Mouse (Mus musculus): Measurements from ENCODE around the gene Cep170b. TPM values are rescaled to one million over a fixed set of nuclear protein-coding genes. Genes with fewer than 3 reads are reported as not detected.

Cep170b gene
- polyA plus RNA-seq (2016; fragmentation: Nextera tagmentation; extraction: Ambion mirVana): 15.0 and 16.8 TPM in 2 replicates

DNA sequence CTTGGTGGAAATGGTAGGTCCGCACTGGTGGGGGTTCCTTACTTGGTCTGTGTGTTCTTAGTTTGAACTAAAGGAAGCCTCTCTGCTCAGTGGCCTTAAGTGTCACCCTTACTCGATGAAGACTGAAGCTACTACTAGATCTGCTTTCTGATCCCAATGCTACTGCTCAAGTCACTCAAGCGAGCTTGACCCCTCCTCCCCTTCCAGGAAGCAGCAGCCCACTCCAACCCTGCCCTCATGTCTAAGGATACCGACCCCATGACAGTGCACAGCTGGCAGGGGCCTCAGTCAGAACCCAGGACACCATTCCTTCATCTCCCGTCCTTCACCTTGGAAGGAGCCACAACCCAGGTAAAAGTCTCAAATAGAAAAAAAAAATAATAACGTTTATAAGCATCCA is at the start of gene Cep170b:
Gene Cep170b, plus strand, starts transcription at position 240 of the 400 bp plus-strand sequence.
- Histone ChIP-seq H3K36me3 (no peaks in the 10 kb centered on the region), H3K27ac (replicated peaks) (no peak within 1 kb of the TSS), H3K4me2 (replicated peaks) (peak within 1 kb of the TSS; percentile 99; the same call in 1 of the 2 replicates), H3K9ac (replicated peaks) (no peak within 1 kb of the TSS), H3K4me3 (no peak within 1 kb of the TSS; the same call in 1 of the 2 replicates), H3K27me3 (peaks cover 62% of the 10 kb centered on the region), H3K4me1 (peaks cover 20% of the 10 kb centered on the region), H3K9me3 (no peaks in the 10 kb centered on the region)
- 69% methylated on average over 6 of the region's 6 CpGs for WGBS
- no peak for ATAC-seq (ENCODE audit: low FRiP score, low read depth)

DNA sequence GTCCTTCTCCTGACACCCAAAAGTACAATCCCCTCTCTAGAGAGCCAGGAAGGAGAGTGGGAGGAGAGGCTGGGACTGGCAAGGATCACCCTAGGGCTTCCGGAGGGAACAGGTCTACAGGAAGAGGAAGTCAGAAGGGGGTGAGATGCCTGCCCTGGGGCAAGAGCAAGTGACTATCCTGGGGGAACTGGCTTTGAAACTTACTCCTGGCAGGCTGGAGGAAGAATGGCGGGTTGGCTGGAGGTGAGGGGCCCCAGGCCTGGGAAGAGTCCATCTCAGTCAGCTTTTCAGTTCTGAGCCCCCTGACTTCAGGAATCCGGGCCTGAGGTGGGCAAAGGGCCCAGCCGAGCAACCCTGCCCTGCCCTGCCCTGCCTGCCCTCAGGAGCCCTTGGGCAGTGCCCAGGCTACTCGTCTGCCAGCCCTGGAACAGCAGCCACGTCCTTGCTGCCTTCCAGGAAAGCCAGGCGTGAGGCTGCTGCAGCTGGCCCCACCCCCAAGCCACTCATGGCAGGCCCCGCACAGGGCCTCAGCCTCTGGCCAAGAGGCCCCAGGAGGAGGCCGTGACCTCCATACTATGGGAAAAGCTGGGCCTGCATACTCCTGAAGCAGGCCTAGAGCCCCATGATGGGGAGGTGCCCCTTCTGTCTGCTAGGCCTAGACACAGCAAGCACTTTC is 49.4 kb upstream of the Cep170b start:
- Histone ChIP-seq H3K36me3 (peaks cover 56% of the 10 kb centered on the region), H3K4me1 (peaks cover 68% of the 10 kb centered on the region), H3K27me3 (no peaks in the 10 kb centered on the region), H3K4me2 (replicated peaks) (peak overlapping the region; percentile 88), H3K27ac (replicated peaks) (no peak overlapping the region), H3K4me3 (0 out of 2 replicates have a peak overlapping the region, but pooled peaks have one; percentile 9), H3K9ac (replicated peaks) (peak overlapping the region; percentile 53), H3K9me3 (no peaks in the 10 kb centered on the region)
- 53% methylated on average over 9 of the region's 9 CpGs for WGBS
- ATAC-seq (ENCODE audit: low FRiP score, low read depth): no peak

DNA sequence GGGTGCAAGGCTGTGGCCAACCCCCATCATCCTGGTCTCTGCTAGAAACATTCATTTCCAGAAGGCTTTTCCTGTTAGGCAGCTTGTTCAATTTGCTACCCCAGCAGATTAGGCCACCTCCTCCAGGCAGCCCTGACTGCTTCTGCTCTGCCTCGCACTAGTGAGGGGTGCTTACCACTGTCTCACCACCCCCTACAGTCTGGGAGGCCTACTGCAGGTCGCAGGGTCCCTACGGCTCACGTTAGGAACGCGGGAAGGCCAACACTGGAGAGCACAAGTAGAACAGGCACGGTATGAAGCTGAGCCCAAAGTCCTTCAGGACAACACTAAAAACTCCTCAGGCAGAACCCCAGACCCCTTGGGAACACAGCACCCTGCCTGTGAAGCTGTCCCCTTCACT is 48.4 kb upstream of the Cep170b start:
- WGBS: 76% methylated on average over 7 of the region's 7 CpGs
- ATAC-seq (ENCODE audit: low FRiP score, low read depth): no peak
- Histone ChIP-seq H3K36me3 (peaks cover 46% of the 10 kb centered on the region), H3K9ac (replicated peaks) (peak overlapping the region; percentile 100; the same call in 1 of the 2 replicates), H3K4me1 (peaks cover 58% of the 10 kb centered on the region), H3K4me3 (peak overlapping the region; percentile 98; the same call in 1 of the 2 replicates), H3K9me3 (no peaks in the 10 kb centered on the region), H3K27ac (replicated peaks) (peak overlapping the region; percentile 96; the same call in 1 of the 2 replicates), H3K27me3 (peaks cover 10% of the 10 kb centered on the region), H3K4me2 (replicated peaks) (peak overlapping the region; percentile 88)

DNA sequence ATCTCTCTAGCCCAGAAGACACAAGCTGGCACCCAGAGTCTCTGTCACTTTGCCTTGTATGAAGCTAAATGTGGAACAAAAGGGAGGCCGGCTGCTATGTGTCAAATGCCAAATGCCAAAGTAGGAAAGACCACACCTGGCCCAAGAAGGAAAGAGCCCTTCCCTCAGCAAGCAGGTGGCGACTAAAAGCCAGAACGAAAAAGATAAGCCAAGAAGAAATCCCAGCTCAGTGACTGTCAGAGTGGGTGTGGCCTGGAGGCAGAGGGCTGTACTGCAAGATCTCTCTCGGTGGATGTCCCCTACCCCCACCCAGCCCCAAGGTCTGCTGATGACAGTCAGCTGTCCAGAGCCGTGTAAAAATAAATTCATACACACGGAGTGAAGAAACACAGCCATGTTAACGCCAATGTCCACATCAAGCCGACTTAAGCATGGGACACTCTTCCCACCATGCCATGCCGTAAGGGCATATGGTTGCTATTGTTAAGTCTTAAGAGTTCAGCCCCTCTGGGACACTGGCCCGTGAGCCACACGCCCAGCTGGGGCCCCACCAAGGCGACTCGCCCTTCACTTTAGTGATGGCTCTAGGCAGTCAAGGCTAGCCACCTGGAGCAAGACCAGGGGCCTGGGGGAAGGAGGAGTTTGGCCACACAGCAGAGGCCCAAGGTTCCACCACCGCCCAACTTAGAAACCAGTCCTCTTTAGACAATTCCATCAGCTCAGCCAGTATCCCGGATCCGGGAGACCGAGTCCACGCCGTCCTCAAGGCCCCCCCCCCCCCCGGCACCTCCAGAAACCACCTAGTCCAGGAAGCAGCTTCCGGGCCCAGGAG is 47.3 kb upstream of the Cep170b start:
- peak; percentile 36 for ATAC-seq (ENCODE audit: low FRiP score, low read depth)

DNA sequence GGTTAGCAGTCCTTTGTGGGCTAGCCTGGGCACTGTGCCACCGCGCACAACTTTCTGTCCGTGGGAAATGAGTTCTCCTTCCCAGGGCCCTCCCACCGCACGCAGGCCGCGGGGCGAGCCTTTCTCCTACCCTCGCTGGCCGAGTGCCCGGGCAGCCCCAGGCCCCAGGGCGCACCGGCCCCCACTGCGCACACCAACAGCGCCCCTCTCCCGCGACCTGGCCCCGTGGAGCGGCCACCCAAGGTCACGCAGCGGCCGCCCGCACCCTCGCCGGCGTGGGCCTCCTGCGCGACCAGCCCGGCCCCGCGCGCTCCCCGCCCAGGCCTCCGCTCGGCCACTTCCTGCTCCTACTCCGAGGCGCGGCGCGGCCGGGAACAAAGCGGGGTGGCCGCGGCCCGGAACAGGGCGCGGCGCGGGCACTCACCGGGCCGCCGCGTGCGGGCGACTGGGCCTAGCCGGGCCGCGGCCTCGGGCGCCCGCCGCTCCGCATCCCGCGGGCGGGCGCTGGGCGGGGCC is 46.6 kb upstream of the Cep170b start:
- Histone ChIP-seq H3K9ac (replicated peaks) (peak overlapping the region; percentile 100), H3K4me1 (peaks cover 52% of the 10 kb centered on the region), H3K9me3 (no peaks in the 10 kb centered on the region), H3K36me3 (peaks cover 28% of the 10 kb centered on the region), H3K4me2 (replicated peaks) (peak overlapping the region; percentile 88), H3K27ac (replicated peaks) (peak overlapping the region; percentile 96), H3K4me3 (peak overlapping the region; percentile 98), H3K27me3 (peaks cover 27% of the 10 kb centered on the region)
- peak; percentile 20 for ATAC-seq (ENCODE audit: low FRiP score, low read depth)
- WGBS: under 1% methylated on average over 45 of the region's 68 CpGs

More for the DNA sequence above, 47.3 kb upstream of the Cep170b start:
- Histone ChIP-seq H3K9ac (replicated peaks) (peak overlapping the region; percentile 100), H3K9me3 (no peaks in the 10 kb centered on the region), H3K4me3 (peak overlapping the region; percentile 98), H3K4me1 (peaks cover 51% of the 10 kb centered on the region), H3K4me2 (replicated peaks) (peak overlapping the region; percentile 88), H3K27me3 (peaks cover 20% of the 10 kb centered on the region), H3K36me3 (peaks cover 35% of the 10 kb centered on the region), H3K27ac (replicated peaks) (peak overlapping the region; percentile 96)
- WGBS: 6% methylated on average over 21 of the region's 21 CpGs

DNA sequence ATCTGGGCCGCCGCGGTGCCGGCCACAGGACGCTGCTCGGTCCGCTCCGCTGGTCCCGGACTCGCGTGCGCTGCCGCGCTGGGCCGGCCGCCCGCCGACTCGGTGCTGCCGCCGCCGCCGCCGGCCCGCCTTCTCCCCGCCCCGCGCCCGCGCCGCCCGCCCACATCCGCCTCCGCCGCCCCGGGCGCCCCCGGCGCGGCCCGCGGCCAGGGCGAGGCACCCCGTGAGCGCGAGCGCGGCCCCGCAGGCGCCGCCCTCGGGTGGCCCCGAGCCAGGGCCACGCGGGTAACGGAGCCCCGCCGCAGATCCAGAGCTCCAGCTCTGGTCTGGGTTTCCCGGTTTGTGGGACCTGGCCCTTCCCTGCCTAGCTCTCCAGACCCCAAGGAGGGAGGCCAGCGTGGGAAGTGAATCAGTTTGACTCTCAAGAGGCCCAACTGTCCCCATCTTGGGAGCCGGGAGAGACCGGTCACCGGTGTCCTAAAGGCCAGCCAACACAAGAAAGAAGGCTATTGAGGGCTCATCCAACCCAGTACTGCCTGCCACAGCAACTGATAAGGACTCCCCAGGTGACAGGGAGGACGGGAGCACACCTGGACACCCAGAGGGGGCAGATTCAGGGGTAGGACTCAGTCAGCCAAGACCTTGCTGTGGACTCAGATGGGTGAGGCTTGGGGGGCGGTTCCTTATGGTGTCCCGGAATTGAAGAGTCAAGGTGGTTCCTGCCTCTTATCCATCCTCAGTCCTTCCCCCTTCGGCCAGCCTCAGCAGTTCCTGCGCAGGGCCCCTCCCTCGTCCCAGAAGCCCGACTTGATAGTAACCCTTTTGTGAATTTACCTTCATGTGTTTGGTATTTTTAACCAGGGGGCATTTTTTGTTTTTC is 45.9 kb upstream of the Cep170b start, which contains the start of gene Akt1:
Gene Akt1, minus strand, starts transcription at position 753 of the 880 bp plus-strand sequence.
- Histone ChIP-seq H3K27me3 (peaks cover 35% of the 10 kb centered on the region), H3K4me1 (peaks cover 58% of the 10 kb centered on the region), H3K27ac (replicated peaks) (peak within 1 kb of the TSS; percentile 96), H3K4me3 (peak within 1 kb of the TSS; percentile 98), H3K9me3 (no peaks in the 10 kb centered on the region), H3K4me2 (replicated peaks) (peak within 1 kb of the TSS; percentile 88), H3K9ac (replicated peaks) (peak within 1 kb of the TSS; percentile 100), H3K36me3 (peaks cover 21% of the 10 kb centered on the region)
- under 1% methylated on average over 35 of the region's 70 CpGs for WGBS
- ATAC-seq (ENCODE audit: low FRiP score, low read depth): peak; percentile 1; the same call in 1 of the 2 replicates

DNA sequence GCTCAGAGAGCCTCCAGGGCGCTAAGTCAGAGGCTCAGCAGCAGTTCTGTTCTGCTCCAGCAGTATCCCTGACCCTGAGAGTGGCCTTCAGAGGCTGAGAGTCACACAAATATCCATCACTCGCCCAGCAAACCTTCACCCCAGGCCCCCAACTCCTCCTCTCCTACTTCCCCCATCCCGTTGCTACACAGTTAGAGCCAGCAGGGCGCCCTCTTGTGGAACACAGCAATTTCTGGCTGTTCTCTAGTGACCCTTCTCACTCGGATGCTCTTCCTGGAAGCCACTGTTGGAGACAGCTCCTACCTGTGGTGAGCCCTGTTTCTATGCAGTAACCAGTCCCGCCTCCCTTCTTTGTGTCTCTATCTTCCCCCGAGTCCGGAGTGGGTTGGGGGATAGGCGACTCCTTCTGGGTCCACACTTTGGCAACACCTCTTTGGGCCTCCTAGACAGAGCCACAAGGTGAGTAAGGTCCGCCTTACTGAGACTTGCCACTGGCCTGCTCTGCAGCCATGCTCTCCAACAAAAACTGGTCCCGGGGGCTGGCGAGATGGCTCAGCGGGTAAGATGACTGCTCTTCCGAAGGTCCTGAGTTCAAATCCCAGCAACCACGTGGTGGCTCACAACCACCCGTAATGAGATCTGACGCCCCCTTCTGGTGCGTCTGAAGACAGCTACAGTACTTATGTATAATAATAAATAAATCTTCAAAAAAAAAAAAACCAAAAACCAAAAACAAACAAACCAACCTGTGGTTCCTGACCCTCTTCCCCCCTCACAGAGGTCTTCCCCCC is 44.8 kb upstream of the Cep170b start:
- H3K9me3 ChIP-seq: no peaks in the 10 kb centered on the region
- 16% methylated on average over 18 of the region's 18 CpGs for WGBS
- peak; percentile 20 for ATAC-seq (ENCODE audit: low FRiP score, low read depth)
- peak overlapping the region; percentile 88 for H3K4me2 ChIP-seq (replicated peaks)
- H3K4me3 ChIP-seq: peak overlapping the region; percentile 98
- H3K4me1 ChIP-seq: peaks cover 61% of the 10 kb centered on the region
- H3K27me3 ChIP-seq: peaks cover 45% of the 10 kb centered on the region
- H3K9ac ChIP-seq (replicated peaks): peak overlapping the region; percentile 100
- peak overlapping the region; percentile 96 for H3K27ac ChIP-seq (replicated peaks)
- H3K36me3 ChIP-seq: peaks cover 10% of the 10 kb centered on the region

DNA sequence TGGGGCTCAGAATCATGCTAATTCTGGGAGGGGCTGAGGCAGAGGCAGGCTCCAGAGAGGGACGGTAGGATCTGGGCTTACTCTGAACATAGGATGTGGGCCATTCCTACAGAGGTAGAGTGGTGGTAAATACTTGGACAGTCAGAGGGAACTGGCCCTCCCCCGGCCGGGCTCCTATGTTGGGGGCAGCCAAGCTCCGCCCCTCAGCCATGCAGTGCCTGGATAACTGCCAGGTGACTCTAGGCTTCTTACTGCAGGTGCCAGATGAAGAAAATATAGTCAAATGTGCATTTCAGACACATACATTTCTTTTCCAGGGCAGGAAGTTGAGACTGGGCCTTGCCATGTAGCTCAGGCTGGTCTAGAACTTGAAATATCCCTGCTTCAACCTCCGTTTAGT is 43.2 kb upstream of the Cep170b start:
- 63% methylated on average over 5 of the region's 5 CpGs for WGBS
- no peaks in the 10 kb centered on the region for H3K36me3 ChIP-seq
- no peak overlapping the region for H3K27ac ChIP-seq (replicated peaks)
- no peak overlapping the region for H3K9ac ChIP-seq (replicated peaks)
- no peak overlapping the region for H3K4me2 ChIP-seq (replicated peaks)
- H3K9me3 ChIP-seq: no peaks in the 10 kb centered on the region
- peaks cover 59% of the 10 kb centered on the region for H3K27me3 ChIP-seq
- ATAC-seq (ENCODE audit: low FRiP score, low read depth): no peak
- peaks cover 45% of the 10 kb centered on the region for H3K4me1 ChIP-seq
- no peak overlapping the region for H3K4me3 ChIP-seq

DNA sequence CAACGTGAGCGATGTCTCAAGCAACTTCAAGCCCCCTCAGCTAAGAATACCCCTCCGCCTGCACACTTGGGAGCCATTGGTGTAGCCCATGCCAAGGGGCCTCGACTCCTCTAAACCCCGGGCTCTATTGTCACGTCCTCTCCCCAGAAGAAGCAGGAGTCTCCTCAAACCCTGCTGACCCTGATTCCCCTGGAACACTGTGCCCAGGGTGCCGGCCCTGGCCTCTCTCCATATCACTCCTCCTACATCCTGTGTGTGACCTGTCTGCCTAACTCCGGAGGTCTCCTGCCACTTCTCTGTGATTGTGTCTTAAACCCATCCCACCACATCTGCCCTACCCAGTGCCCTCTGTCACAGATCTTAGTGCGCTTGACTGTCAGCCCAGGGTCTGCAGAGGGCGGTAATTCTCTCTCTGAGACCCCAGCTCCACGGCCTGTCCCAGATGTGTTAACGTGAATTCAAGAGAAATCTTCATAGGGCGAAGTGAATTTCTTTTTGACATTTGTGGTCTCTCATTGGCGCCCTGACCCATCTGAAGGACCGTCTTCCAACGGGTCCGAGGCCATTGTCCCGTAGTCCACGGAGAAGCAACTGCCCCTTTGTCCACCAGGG is 42.2 kb upstream of the Cep170b start:
- Histone ChIP-seq H3K4me3 (peak overlapping the region; percentile 66), H3K27ac (replicated peaks) (peak overlapping the region; percentile 49; the same call in 1 of the 2 replicates), H3K36me3 (no peaks in the 10 kb centered on the region), H3K4me2 (replicated peaks) (peak overlapping the region; percentile 91), H3K27me3 (peaks cover 67% of the 10 kb centered on the region), H3K4me1 (peaks cover 35% of the 10 kb centered on the region), H3K9me3 (no peaks in the 10 kb centered on the region), H3K9ac (replicated peaks) (peak overlapping the region; percentile 69; the same call in 1 of the 2 replicates)
- ATAC-seq (ENCODE audit: low FRiP score, low read depth): no peak
- WGBS: 20% methylated on average over 19 of the region's 19 CpGs

DNA sequence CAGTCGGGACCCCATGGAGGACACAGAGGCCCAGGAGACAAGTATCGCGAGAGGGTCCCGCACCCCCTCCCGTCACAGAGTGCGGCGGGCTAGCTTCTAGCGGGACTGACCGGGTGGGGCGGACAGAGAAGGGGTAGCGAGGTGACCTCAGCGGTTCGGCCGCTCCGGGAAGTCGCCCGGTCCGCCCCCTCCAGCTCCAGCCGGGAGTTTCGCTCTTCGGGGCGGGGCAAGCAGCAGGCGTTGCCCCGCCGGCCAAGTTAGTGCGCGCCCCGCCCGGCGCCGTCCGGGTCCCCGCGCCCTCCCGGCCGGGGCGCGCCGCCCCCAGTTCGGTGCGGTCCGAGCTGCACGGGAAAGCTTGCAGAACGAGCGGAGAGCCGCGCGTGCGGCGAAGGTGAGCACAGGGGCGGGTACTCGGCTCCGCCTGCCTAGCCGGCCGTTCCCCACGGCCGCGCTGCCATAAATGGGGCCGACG is 41.7 kb upstream of the Cep170b start, which contains the start of gene Zbtb42:
Gene Zbtb42, plus strand, starts transcription at position 274 of the 472 bp plus-strand sequence.
- H3K4me1 ChIP-seq: peaks cover 38% of the 10 kb centered on the region
- ATAC-seq (ENCODE audit: low FRiP score, low read depth): peak; percentile 47
- peak within 1 kb of the TSS; percentile 66 for H3K4me3 ChIP-seq
- under 1% methylated on average over 59 of the region's 60 CpGs for WGBS
- H3K27ac ChIP-seq (replicated peaks): peak within 1 kb of the TSS; percentile 49
- peaks cover 71% of the 10 kb centered on the region for H3K27me3 ChIP-seq
- H3K4me2 ChIP-seq (replicated peaks): peak within 1 kb of the TSS; percentile 91
- peak within 1 kb of the TSS; percentile 69 for H3K9ac ChIP-seq (replicated peaks)
- no peaks in the 10 kb centered on the region for H3K9me3 ChIP-seq
- H3K36me3 ChIP-seq: no peaks in the 10 kb centered on the region

Measured in midbrain, embryonic 12.5 days (tissue).